Mouse (Mus musculus) heart, embryonic 11.5 days (tissue): ENCODE measurements around the gene Col4a3. TPM values are rescaled to one million over a fixed set of nuclear protein-coding genes. Genes with fewer than 3 reads are reported as not detected.

Experiments used
- ATAC-seq: fragments of 200-750 bp; cut with Nextera tagmentation; replicated peaks from 2 replicates; pipeline ENCODE4 v1.8.0; 2017; ENCODE audit warnings: moderate library complexity; ENCODE audit not compliant: insufficient number of reproducible peaks, low FRiP score, low TSS enrichment
- H3K27ac ChIP-seq: fragments of 300-500 bp; sonication (generic); 2 replicates; pipeline ENCODE4 v1.5.1; 2014; ENCODE audit warnings: mild to moderate bottlenecking, low read depth, low read length
- H3K27me3 ChIP-seq: fragments of 300-500 bp; sonication (generic); 2 replicates; pipeline ENCODE4 v1.6.1; 2014; ENCODE audit warnings: mild to moderate bottlenecking, low read length, mixed read lengths; ENCODE audit not compliant: control insufficient read depth, insufficient read depth
- H3K36me3 ChIP-seq: fragments of 300-500 bp; sonication (generic); 2 replicates; pipeline ENCODE4 v1.6.1; 2014; ENCODE audit warnings: mild to moderate bottlenecking, low read length, moderate library complexity, mixed read lengths; ENCODE audit not compliant: control insufficient read depth, insufficient read depth
- H3K4me1 ChIP-seq: fragments of 300-500 bp; sonication (generic); 2 replicates; pipeline ENCODE4 v1.6.1; 2014; ENCODE audit warnings: low read length; ENCODE audit not compliant: control insufficient read depth, insufficient read depth
- H3K4me2 ChIP-seq: fragments of 300-500 bp; sonication (generic); 2 replicates; pipeline ENCODE4 v1.6.1; 2014; ENCODE audit warnings: mild to moderate bottlenecking, moderate library complexity
- H3K4me3 ChIP-seq: fragments of 300-500 bp; sonication (generic); 2 replicates; pipeline ENCODE4 v1.5.1; 2014; ENCODE audit warnings: low read depth, low read length
- H3K9ac ChIP-seq: fragments of 300-500 bp; sonication (generic); 2 replicates; pipeline ENCODE4 v1.6.1; 2014; ENCODE audit warnings: mild to moderate bottlenecking, low read depth, low read length, moderate library complexity
- H3K9me3 ChIP-seq: fragments of 300-500 bp; sonication (generic); replicated peaks from 2 replicates; pipeline ENCODE4 v1.6.1; 2016; ENCODE audit warnings: low read length; ENCODE audit not compliant: control insufficient read depth
- WGBS: fragments of 180-500 bp; shearing (Covaris S2); extraction: QIAGEN DNeasy Blood & Tissue Kit; methylation state at CpG from one replicate; pipeline ENCODE4 v1.1.7; 2014; ENCODE audit not compliant: insufficient replicate concordance; 5-methylcytosine and 5-hydroxymethylcytosine counted together
- polyA plus RNA-seq: library from polyadenylated mRNA; unstranded; fragments of >200 nt; fragmentation: Nextera tagmentation; extraction: Ambion mirVana; gene quantifications from 2 replicates; pipeline ENCODE4 v1.2.1, GENCODE M21; 2014

The Col4a3 gene
- polyA plus RNA-seq, 1 experiment from 2014 or later, result 0.54 TPM

- no peaks in the 10 kb centered on the region for H3K4me1 ChIP-seq
- H3K4me2 ChIP-seq, result no peak overlapping the region
- WGBS, result 73% methylated on average over 5 of the region's 5 CpGs
- H3K9ac ChIP-seq, result no peak overlapping the region
- H3K9me3 ChIP-seq, result no peaks in the 10 kb centered on the region
- H3K36me3 ChIP-seq, result no peaks in the 10 kb centered on the region
- no peak for ATAC-seq
- no peak overlapping the region for H3K27ac ChIP-seq
- no peak overlapping the region for H3K4me3 ChIP-seq
- H3K27me3 ChIP-seq, result no peaks in the 10 kb centered on the region; the same call in 1 of the 2 replicates
Observed at GRCm38 (mm10) chr1:82618592-82618991, 31.9 kb downstream of the Col4a3 start.

GRCm38 (mm10) chr1:82619981-82620380, 33.3 kb downstream of the Col4a3 start:
- no peak overlapping the region for H3K4me3 ChIP-seq
- ATAC-seq, result no peak
- no peaks in the 10 kb centered on the region for H3K9me3 ChIP-seq
- H3K27ac ChIP-seq, result no peak overlapping the region
- H3K4me2 ChIP-seq, result no peak overlapping the region
- no peak overlapping the region for H3K9ac ChIP-seq
- H3K4me1 ChIP-seq, result no peaks in the 10 kb centered on the region
- no peaks in the 10 kb centered on the region for H3K36me3 ChIP-seq
- no peaks in the 10 kb centered on the region; the same call in 1 of the 2 replicates for H3K27me3 ChIP-seq
- WGBS, result 78% methylated on average over 5 of the region's 5 CpGs

- H3K27me3 ChIP-seq, result no peaks in the 10 kb centered on the region
- H3K4me2 ChIP-seq, result no peak overlapping the region
- ATAC-seq, result no peak
- H3K4me1 ChIP-seq, result peaks cover 4% of the 10 kb centered on the region; the same call in 1 of the 2 replicates
- no peaks in the 10 kb centered on the region for H3K9me3 ChIP-seq
- H3K36me3 ChIP-seq, result no peaks in the 10 kb centered on the region
- H3K4me3 ChIP-seq, result no peak overlapping the region
- H3K9ac ChIP-seq, result no peak overlapping the region
- 64% methylated on average over 6 of the region's 6 CpGs for WGBS
- H3K27ac ChIP-seq, result no peak overlapping the region
Observed at GRCm38 (mm10) chr1:82624934-82625333, 38.2 kb downstream of the Col4a3 start.

GRCm38 (mm10) chr1:82625474-82625873, 38.8 kb downstream of the Col4a3 start:
- Histone ChIP-seq H3K4me3 (no peak overlapping the region), H3K9me3 (no peaks in the 10 kb centered on the region), H3K27me3 (no peaks in the 10 kb centered on the region), H3K4me2 (no peak overlapping the region), H3K27ac (no peak overlapping the region), H3K36me3 (no peaks in the 10 kb centered on the region), H3K4me1 (peaks cover 4% of the 10 kb centered on the region; the same call in 1 of the 2 replicates), H3K9ac (no peak overlapping the region)
- ATAC-seq, result no peak
- 63% methylated on average over 2 of the region's 2 CpGs for whole genome bisulfite sequencing

- no peak overlapping the region for H3K9ac ChIP-seq
- 43% methylated on average over 4 of the region's 4 CpGs for WGBS
- H3K4me1 ChIP-seq, result peaks cover 4% of the 10 kb centered on the region; the same call in 1 of the 2 replicates
- H3K4me3 ChIP-seq, result no peak overlapping the region
- H3K27ac ChIP-seq, result no peak overlapping the region
- no peak overlapping the region for H3K4me2 ChIP-seq
- H3K36me3 ChIP-seq, result no peaks in the 10 kb centered on the region
- no peak for ATAC-seq
- no peaks in the 10 kb centered on the region for H3K27me3 ChIP-seq
- H3K9me3 ChIP-seq, result no peaks in the 10 kb centered on the region
Observed at GRCm38 (mm10) chr1:82627652-82628051, 40.9 kb downstream of the Col4a3 start.

GRCm38 (mm10) chr1:82629495-82629894, 42.8 kb downstream of the Col4a3 start:
- H3K27me3 ChIP-seq, result 0 out of 2 replicates have a peak, but pooled peaks cover 2% of the 10 kb centered on the region
- H3K9ac ChIP-seq, result no peak overlapping the region
- WGBS, result 74% methylated on average over 5 of the region's 5 CpGs

GRCm38 (mm10) chr1:82631169-82631792, 44.6 kb downstream of the Col4a3 start:
- Histone ChIP-seq H3K9me3 (no peaks in the 10 kb centered on the region), H3K4me1 (peaks cover 7% of the 10 kb centered on the region; the same call in 1 of the 2 replicates), H3K4me3 (no peak overlapping the region), H3K27ac (no peak overlapping the region), H3K36me3 (no peaks in the 10 kb centered on the region), H3K4me2 (no peak overlapping the region), H3K9ac (no peak overlapping the region), H3K27me3 (0 out of 2 replicates have a peak, but pooled peaks cover 3% of the 10 kb centered on the region)
- WGBS, result 20% methylated on average over 6 of the region's 6 CpGs
- ATAC-seq, result peak; percentile 61; the same call in 1 of the 2 replicates

More at GRCm38 (mm10) chr1:82629495-82629894, 42.8 kb downstream of the Col4a3 start:
- Histone ChIP-seq H3K4me2 (no peak overlapping the region), H3K9me3 (no peaks in the 10 kb centered on the region), H3K4me3 (no peak overlapping the region), H3K4me1 (peaks cover 6% of the 10 kb centered on the region; the same call in 1 of the 2 replicates), H3K36me3 (no peaks in the 10 kb centered on the region), H3K27ac (no peak overlapping the region)
- ATAC-seq, result no peak

- WGBS, result 81% methylated on average over 19 of the region's 19 CpGs
- H3K4me2 ChIP-seq, result no peak overlapping the region
- no peak overlapping the region for H3K4me3 ChIP-seq
- no peak overlapping the region for H3K9ac ChIP-seq
- H3K4me1 ChIP-seq, result 0 out of 2 replicates have a peak, but pooled peaks cover 4% of the 10 kb centered on the region
- no peaks in the 10 kb centered on the region for H3K9me3 ChIP-seq
- H3K27me3 ChIP-seq, result 0 out of 2 replicates have a peak, but pooled peaks cover 3% of the 10 kb centered on the region
- ATAC-seq, result no peak
- no peak overlapping the region for H3K27ac ChIP-seq
- H3K36me3 ChIP-seq, result no peaks in the 10 kb centered on the region
Observed at GRCm38 (mm10) chr1:82634545-82635253, 48.0 kb downstream of the Col4a3 start.
